Mouse (Mus musculus): ENCODE data around the gene Sestd1.

The Sestd1 gene

GRCm38 (mm10) chr2:77173366-77173765 is 107.0 kb downstream of the Sestd1 start:
- DNase-seq (ENCODE audit: low spot score) = no peak

DNA sequence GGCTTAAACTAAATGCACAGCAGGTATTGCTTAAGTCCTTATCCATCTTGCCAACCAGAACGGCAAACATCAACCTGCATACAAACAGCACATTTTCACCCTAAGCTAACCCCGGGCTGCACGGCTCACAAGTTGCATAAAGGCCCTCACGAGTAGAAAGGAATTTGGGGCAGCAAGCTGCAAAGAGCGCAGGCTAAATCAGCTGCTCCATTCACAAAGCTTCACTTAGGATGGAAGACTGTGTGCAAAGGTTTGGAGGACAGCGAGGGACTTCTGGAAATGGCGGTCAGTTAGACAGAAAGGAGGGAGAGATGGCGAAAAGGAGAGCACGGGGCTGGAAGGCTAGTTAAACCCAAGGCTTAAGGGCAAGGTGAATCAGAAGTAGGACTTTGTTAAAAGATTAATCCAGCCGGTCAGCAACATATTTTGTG is 108.1 kb downstream of the Sestd1 start:
- DNase-seq (ENCODE audit: low spot score) = no peak

DNA sequence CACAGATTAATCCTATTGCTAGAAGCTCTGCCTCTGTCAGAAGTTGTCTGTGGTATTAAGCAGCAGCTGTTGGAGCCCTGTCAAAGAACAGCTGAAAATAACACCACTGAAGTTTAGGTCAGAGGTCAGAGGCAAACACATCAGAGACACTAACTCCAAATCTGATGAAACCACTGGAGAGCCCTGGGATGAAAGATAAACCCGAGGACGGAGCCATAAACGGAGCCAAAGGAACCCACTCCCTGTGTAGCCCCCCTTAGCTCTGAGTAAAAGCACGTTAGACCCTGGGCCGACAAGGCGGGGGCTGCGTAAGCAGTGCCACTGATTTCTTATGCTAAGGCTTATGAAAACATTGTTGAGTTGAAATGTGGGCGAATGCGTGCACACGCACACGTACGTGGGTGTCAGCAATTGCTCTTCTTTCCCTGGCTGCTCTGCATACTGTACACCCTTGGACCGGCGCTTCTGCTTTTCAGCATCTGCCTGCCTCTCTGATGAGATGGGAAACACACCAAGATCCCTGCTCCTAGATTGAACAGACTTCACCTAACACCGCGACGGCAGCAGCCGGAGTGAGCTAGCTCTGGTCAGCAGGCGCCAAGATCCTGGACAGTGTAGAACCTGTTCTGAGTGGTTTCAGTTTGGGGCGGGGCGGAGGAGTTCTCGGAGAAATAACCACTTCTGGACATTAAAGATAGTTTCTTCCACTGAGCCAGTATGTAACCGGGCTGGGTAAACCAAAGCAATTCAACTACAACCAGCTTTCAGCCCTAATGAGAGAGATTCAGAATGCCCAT is 108.8 kb downstream of the Sestd1 start:
- DNase-seq (ENCODE audit: low spot score) = peak; percentile 50

GRCm38 (mm10) chr2:77170633-77171105 is 109.7 kb downstream of the Sestd1 start, which contains the start of gene Ccdc141:
TSS of gene Ccdc141 (minus strand) at chr2:77170636.
- no peak for DNase-seq (ENCODE audit: low spot score)

GRCm38 (mm10) chr2:77169916-77170632 is 110.3 kb downstream of the Sestd1 start:
- DNase-seq (ENCODE audit: low spot score) = peak; percentile 9

GRCm38 (mm10) chr2:77169218-77169617 is 111.2 kb downstream of the Sestd1 start:
- DNase-seq (ENCODE audit: low spot score) = no peak

DNA sequence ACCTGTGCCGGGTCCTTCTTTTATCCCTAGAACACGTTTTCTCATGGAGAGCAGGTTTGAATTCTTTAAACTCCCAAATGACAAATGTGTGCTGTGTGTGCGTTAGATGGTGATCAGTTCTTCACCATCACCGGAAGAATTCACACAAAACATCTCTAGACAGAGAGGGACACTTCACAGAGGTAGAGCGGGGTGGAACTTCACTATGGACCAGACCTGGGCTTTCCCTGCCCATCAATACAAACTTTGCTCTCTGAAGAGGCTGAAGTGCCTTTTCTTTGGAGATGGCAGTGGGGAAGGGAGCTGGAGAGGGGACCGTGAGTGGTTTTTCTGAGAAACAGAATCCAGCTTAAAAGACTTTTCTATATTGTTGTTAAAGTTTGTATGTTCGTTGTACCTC is 111.6 kb downstream of the Sestd1 start:
- no peak for DNase-seq (ENCODE audit: low spot score)

GRCm38 (mm10) chr2:77168081-77168685 is 112.2 kb downstream of the Sestd1 start:
- DNase-seq (ENCODE audit: low spot score) = no peak

GRCm38 (mm10) chr2:77166366-77166765 is 114.0 kb downstream of the Sestd1 start:
- DNase-seq (ENCODE audit: low spot score) = no peak

- no peak for DNase-seq (ENCODE audit: low spot score)
These were observed 115.7 kb downstream of the Sestd1 start for GRCm38 (mm10) chr2:77164662-77165061.

GRCm38 (mm10) chr2:77163381-77163780 is 117.0 kb downstream of the Sestd1 start:
- DNase-seq (ENCODE audit: low spot score) = no peak

DNA sequence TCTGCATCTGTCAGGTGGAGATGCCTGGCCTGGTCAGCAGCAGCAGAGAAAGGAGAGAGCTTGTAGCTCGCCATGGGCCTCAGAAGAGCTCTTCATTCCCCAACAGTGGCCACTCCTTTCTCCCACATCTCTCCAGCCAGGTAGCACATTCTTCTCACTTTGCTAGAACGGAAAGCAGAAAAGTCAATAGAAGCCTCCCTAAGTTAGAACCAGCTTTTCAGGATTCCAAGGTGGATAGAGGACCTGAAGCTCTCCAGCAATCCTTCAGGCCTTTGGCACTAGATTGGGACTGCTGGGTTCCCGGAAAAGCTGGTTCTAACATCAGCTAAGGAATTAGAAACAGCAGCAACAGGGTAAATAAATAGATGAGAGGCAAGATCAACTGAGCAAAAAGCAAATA is 118.3 kb downstream of the Sestd1 start:
- no peak for DNase-seq (ENCODE audit: low spot score)

DNA sequence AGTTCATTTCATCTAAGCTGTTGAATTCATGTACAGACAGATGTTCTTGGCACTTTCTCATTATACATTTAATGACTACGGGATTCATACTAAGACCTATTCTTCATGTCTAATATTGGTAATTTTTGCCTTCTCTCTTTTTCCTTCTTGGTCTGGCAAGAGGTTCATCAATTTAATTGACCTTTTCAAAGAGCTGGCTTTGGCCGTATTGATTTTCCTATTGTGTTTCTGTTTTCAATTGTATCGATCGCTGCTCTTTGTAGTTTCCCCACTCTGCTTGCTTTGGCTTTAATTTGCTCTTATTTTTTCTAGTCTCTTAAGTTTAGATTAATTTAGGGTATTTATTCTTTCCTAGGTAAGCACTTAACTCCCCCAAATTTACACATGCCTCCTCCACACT is 122.8 kb downstream of the Sestd1 start:
- no peak for DNase-seq (ENCODE audit: low spot score)

GRCm38 (mm10) chr2:77154080-77154479 is 126.3 kb downstream of the Sestd1 start:
- DNase-seq (ENCODE audit: low spot score) = no peak

DNA sequence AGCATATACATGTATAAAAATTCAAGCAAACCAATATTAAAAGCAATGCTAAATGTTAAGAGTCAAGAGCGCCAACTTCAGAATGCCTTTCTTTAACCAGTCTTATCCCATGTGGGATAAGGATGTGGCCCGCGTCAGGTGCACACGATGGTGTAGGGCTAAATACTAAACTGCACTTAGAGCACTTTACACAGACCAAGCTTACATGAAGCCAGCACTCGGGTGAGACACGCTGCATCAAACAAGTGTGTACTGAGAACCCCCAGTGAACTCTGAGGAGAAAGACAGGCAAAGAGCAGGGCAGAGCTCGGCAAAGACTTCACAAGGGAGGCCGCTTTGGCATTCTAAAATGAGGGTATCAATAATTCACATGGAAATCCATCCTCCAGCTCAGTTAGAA is 129.1 kb downstream of the Sestd1 start:
- no peak for DNase-seq (ENCODE audit: low spot score)

- no peak for DNase-seq (ENCODE audit: low spot score)
These were observed 130.8 kb downstream of the Sestd1 start for GRCm38 (mm10) chr2:77149576-77149975.

DNA sequence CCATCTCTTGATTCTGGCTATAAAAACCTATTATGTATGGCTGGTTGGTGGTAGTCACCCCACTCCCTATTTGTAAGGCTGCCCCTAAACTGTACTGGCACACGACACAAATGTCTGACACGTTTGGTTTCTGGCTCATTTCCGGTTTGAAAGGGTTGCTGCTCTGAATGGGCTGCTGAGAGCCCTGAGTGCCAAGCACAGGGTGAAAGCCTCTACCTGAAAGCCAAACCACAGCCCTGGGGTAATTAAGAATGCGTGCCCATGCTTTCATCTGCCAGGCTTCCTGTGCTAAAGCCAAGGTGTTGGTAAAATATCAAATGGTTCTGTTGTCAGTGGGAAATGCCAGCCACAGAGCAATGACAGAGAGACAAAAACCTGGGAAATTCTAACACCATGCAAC is 132.2 kb downstream of the Sestd1 start:
- DNase-seq (ENCODE audit: low spot score) = no peak

- no peak for DNase-seq (ENCODE audit: low spot score)
These were observed 133.4 kb downstream of the Sestd1 start for GRCm38 (mm10) chr2:77146968-77147367.

DNA sequence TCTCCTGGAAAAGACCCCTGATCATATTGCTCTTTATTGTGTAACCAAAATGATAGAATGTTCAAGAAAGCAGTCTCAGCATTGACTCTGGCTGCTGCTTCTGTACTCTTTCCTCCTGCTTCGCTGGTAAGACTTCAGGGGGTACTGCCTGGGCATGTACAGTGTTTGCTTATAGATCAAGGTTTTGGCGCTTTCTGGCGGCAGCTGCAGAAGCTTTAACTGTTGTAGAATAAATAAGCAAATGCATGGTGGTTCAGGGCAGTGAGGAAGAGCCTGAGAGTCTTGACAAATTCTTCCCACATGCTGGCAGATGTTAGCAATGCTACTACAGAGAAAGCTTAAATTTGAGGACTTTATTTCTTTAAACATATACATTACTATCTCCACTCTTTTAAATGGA is 134.1 kb downstream of the Sestd1 start:
- DNase-seq (ENCODE audit: low spot score) = peak; percentile 7

- DNase-seq (ENCODE audit: low spot score) = no peak
These were observed 136.9 kb downstream of the Sestd1 start for GRCm38 (mm10) chr2:77143536-77143935.

DNA sequence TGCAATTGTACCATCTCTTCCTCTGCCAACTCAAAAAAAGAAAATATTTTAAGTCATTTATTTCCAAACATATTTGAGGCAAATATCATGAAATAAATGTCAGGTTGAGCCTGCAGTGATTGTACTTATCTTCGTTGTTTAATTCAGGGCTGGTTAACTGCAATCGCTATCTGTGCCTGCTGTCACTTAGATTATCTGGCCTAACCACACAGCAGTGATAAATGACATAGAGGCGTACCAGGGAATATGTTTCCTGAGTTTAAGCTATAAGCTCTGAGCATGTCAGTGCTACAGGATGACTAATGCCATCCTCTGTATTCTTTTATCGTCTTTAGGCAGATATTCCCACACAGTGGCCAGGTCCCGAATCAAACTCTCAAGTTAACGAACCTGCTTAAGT is 141.5 kb downstream of the Sestd1 start:
- no peak for DNase-seq (ENCODE audit: low spot score)

GRCm38 (mm10) chr2:77134906-77135305 is 145.5 kb downstream of the Sestd1 start:
- no peak for DNase-seq (ENCODE audit: low spot score)

DNA sequence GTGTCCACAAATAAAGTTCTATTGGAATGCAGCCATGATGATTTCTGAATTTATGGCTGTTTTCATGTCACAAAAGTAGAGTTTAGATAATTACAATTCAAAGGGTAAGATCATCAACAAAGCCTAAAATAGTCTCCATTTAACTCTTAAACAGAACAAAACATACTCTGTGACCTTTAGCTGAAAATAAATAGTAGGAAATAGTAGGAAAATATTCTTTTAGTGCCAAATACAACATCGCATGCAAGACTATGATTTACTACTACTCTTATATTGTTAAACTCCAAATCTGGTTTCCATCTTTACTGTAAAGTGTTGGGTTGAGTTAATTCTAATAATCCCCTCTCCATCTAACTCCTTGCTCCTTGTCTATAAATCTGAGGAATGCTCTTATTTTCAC is 147.0 kb downstream of the Sestd1 start:
- DNase-seq (ENCODE audit: low spot score) = no peak
